Mouse (Mus musculus) frontal cortex, postnatal 36 days (tissue): ENCODE results near the gene Commd1.
A peak's percentile ranks its signal among the peaks of the same experiment; 100 is the strongest.

Experiments used
- DNase-seq, 2 experiments: peaks; one replicate each; pipeline ENCODE4 v3.0.0; 2022; ENCODE audit warnings: low spot score in 2 of 2

Gene Commd1

DNA sequence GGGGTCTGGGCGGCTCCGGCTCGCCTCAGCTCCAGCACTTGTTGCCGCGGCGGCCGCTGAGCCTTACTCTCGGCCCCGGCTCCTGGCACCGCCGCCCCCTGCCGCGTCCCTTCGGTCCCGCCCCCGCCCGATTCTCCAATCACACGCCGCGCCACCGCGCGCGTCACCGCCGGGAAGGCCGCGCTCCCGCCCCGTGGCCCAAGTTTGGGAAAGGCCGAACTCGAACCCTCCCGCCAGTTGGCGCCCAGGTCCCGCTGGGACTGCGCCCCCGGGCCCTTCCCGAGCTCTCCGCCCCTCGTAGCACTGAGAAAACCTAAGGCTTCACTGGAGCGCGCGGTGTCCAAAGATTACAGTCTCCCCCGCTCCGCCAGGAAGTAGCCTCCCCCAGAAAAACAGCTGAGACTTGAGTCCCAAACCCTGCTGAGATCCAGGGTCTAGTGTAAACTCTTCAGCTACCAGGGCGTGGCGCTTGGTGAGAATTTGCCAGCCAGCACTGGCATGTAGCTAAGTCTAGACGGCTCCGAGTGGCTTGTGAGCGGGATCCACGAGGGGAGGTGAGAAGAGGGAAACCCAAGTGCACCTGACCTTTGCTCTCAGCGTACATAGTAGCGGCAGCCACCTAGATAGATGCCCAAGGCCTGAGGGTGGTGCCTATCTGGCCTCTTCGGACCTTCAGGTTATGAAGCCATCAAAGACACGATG is 122.4 kb downstream of the Commd1 start:
- DNase-seq = peak; percentile 76 to 77

DNA sequence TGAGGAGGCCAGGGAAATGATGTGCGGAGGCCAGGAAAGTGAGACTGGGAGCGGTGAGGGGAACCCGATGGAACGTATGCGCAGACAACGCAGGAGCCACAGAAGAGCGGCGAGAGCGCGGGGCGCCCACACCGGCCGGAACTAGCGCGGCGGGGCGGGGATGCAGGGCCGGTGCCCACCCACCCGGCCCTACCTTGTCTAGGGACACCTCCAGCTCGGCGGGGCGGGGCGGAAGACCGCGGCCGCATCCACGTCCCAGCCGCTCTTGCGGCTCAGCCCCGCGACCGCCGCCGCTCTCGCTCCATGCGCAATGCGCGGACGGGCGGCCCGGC is 122.9 kb downstream of the Commd1 start:
- DNase-seq = peak in 1 of 2 experiments; percentile 28

DNA sequence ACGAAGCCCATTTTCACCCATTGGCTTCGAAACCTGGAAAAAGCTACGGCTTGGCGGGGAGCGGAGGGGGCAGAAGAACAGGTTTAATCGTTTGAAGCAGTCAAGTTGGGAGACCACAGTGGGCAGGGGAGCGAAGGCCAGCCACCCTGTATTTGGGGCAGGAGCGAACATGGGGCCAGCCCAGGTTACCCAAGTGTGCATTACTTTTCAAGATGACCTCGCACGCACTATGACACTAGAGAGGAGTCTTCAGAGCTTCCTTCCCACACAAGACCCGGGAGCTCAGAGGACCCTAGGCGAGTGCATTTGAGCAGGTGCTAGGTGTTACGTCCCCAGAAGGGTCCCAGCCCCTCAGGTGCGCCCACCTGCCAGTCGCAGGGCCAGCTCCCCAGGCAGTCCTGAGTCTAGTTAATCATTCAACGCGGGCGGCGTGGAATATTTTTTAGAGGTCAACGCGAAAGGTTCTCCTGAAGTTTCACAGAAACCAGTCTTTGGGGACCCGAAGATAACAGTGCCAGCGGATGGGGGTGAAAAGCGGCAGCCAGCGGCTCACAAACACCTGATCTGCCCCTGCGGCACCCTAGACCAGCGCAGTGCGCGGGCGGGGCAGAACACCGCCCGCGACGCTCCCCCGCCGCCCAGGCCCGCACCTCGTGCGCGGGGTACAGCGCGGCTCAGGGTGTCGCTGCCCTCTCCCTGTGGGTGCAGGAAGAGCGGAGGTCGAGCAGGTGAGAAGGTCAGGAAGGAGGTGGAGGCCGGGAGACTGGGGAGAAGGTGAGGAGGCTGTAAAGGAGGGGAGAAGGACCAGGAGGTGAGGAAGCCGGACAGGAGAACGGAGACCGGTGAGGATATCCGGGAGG is 123.5 kb downstream of the Commd1 start:
- DNase-seq = no peak

DNA sequence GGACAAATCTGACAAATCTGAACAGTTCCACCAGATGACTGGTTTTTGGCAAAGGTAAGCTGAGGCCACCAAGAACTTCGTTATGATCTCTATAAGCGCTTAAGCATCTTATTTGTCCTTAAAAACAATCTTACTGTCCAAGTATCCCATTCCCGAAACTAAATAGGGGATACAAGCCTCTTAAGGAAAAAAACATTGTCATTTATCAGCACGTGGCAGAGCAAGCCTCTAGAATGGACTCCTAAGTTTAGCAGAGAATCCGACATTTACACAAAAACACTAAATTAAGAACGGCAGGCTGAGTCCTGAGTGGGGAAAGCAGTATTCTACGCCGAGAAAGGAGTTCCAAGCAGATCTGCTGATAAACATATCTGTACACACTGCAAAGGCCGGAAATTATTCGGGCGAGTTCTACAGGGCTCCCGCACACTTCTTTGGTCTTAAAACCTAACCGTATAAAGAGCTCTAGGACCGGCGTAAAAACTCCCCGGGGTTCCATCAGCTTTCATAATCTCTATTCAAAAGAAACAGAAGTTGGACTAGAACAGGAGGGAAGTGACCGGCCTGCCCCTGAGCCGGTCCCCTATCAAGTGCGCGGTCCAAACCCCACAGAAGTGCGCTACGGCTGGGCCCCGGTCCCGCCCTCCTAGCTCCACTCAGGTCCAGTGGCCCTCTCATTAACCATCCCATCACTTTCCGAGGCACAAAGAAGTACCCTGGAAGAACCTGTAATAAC is 124.3 kb downstream of the Commd1 start:
- no peak for DNase-seq

DNA sequence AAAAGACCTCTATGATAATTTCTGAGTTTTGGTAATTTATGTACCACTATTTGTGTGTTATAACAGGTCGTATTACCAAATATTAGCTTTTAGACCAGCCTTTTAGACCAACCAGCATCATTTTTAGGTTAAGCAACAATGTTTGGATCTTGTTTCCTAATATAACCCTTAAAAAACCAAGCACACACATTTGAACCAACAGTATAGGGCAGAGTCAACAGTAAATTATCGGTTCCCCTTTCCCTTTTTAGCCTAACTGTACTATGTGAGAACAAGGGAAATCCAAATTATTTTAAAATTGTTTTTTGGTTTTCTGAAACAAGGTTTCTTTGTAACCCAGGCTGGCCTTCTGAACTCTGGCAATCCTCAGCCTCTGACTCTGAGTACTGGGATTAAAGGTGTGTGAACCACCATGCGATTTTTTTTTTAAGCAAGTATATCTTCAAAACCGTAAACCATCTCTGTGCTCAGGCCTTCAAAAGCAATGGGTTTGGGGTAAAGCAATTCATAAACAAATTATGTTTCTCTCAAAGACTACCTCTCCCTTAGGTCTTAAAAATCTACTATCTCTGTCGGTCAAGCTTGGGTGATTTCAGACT is 125.0 kb downstream of the Commd1 start:
- no peak for DNase-seq

DNA sequence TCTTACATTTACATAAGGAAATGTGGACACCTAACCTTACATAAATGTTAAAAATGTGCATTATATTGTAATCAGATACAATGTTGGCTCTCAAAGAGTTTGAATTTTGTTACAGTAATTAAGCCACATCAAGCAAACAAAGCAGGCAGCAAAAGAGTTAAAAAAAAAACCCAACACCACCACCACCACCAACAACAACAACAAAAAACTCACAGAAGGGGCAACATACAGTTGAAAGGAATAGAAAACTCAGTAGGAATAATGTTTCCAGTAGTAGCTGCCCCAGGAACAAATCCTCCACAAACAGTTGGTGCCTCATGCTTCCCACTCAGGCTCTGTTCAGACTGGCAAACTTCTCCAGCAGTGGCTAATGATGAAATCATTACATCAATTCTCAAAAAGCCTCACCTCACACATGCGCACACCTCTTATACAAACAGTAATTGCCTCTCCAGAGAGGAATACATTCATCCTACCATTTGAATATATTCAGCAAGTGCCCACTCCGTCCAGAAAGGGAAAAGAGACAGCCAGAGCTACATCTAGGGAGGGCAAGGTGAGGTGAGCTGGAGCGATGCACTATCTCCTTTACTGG is 125.7 kb downstream of the Commd1 start:
- no peak for DNase-seq

DNA sequence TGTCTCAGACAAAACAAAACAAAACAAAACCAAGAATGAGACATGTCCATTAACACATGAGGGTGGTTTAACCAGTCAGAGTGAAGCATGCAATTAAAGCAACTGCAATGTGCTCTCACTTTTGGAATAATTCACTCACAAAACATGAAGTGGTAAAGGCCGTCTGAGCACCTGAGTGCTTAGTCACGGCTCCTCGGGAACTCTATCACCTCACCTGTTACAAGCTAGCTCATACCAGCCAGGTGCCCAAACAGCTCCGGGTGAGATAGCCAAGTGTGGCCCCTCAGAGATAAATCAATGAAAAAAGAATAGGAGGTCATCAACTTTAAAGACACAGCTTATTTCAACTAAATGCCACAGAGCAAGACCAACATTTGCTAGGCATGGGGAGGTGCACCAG is 127.6 kb downstream of the Commd1 start:
- DNase-seq = no peak

DNA sequence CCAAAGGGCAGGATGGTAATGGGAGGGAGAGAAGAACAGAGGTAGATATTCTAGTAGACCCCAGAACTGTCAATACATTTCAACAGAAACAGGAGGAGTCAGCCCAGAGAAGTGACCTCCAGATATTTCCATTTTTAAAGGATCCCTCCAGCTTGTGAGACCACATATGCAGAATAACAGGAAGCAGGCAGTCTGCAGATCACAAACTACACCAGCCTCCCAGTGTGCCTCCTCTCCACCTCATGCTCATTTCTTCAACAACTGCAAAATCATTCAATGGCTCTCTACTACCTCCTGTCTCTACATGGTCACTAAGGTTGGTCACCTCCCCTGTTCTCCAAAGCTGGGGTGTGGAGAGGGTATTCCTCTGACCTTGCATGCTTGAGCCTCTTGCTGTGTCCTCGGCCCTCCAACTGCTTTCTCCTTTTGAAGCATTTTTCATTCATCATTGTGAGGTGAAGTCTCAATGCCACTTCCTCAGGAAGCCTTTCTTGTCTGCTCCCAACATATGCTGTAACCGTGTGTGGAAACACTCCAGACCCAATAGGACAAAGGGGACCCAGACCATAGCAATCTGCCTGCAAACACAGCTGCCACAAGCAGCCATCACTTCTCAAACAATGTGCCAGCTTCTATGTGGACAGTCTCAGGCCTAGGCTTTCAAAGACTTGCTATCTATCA is 128.6 kb downstream of the Commd1 start:
- DNase-seq = no peak

DNA sequence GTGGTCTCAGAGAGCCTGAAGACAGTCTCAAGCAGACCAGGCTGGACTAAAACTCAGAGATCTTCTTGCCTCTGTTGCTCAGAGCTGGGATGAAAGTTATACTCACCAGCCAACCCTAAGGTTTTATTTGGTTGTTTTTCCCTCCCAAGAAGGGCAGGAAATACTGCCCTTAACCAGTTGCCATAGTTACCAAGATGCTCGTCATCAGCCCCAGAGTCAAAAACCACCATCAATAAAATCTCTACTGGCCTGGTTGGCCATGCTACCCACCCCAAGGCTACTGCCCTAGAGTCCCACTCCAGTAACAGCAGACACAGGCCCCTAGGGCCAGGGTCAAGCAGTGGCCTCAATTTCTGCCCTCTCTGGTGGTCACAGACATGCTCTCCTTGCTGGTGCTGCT is 129.7 kb downstream of the Commd1 start:
- no peak for DNase-seq

DNA sequence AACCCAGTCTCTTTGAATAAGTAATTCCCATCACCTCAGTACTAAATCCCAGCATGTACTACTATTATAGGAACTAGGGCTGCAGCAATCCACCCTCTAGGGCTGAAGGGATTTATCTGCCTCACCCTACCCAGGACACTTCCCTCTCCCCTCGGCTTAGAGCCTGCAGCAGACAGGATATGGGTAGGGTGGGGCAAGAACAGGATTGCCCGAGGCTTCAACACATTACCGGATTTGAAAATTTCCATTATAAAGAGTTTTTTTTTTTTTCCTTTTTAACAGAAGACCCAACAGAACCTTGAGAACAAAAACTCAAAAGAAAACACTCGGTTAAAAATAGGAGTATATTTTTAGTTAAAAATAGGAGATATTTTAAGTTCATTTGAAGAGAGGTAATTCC is 130.8 kb downstream of the Commd1 start:
- no peak for DNase-seq

DNA sequence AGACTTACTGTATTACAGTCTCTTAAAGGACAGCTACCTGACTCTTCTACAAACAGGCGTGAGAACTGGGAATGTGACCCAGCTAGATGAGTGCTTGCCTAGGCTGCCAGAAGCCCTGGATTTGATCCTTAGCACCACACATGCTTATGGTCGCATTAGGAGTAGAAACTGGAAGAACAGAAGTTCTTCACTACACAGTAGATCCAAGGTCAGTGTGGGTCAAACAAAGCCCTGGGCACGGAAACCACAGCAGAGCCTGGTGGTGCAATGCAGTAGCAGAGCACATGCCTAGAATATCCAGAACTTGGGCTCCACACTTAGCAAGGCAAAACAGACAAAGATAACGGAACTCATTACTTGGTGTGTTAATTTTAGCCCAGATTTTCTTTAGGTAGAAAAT is 132.1 kb downstream of the Commd1 start:
- no peak for DNase-seq

DNA sequence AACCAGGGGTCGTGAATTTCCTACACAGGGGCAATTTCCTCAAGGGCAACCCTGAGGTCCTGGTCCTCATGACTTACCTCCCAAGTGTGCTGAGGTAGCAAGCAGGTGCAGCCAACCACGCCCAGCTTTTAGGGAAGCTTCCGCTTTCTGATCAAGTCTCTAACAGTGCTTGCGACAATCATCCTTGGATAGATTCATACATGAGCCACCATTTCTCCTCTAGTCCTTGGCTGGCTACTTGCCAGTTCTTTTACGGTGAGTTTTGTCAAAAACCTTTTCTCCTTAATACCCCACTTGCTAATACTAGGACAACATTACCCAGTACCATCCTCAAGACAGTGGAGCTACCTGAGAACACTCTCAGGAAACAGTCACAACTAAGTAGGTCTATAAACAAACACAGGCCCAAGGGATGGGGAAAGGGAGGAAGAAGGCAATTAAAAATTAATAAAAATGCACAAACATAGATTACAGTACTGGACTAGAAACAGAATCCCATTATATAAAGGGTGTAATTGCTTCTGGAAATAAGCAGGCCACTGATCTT is 133.5 kb downstream of the Commd1 start:
- no peak for DNase-seq

DNA sequence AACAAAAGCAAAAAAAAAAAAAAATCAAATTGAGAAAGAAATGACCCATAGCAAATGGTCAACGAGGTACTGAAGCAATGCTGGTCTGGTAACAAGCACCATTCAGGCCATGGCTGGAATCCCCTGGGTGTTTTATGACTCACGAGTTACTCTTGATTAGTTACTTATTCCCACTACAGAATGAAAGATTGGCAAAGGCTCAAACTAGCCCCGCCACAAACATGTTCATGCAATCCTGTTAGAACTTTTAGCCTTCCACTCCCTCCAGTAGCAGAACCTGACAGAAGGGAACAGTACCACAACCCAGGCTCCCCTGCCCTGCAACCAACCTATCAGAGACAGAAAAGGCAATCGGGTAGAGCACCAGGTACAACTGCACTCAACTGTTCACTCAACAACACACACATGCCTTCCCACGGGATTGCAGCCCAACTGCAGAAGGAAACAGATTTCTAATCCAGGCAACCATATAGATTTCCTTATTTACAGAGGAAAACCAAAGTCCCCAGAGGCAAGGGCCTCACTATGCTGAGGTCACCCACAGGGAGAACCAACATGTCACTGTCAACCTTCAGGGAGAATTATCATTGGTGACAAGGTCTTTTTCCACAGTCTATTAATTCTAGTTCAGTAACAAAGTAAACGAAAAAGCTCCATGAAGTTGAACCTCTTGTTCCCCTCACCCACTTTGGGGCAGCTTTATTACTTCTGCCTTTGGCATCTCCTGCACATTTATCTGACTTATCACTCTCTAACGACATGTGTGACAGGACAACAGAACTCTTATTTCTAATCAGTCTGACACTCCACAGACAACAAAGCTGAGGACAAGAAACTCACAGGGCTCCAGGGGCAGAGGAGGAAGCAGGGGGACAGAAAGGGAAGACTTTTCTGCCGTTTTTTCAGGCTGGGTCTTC is 134.2 kb downstream of the Commd1 start:
- no peak for DNase-seq

DNA sequence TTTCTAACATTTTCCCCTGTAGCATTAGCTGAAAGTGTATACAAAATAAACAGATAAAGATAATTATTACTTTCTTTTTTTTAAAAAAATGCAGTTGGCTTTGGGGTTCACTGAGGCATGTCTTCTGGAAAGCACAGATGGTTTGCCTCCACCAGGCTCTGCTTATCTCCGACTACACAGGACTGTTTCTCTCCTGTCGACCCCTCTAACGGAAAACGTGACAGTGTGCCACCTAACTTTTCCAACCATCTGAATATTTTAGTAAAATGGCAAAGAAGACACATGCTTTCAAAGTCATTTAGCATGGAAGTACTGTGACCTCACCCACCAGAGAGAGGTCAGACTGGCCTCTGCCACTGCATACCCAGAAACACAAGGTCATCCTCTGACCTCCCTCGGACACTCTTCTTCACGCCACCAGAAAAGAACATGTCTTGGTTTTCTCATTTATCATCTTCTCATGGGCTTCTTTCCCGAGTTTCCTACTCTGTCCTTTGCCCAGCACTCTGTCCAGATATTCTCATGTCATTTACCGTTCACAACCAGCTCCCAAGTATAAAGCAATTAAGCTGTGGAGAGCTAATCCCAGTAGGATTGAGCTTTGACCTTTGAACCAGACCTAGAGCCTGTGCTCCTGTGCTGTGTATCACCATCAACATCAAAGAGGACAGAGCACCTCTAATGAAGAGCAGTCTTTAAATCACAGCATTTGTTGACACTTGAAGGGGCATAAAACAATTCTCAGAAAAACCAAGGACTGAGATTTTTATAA is 135.0 kb downstream of the Commd1 start:
- no peak for DNase-seq
